Mouse (Mus musculus) urinary bladder, postnatal 25 days (tissue): ENCODE measurements around the gene Uck1.

Experiments used
- DNase-seq: peaks from one replicate; pipeline ENCODE4 v3.0.0; 2022; ENCODE audit warnings: low spot score

Gene Uck1

GRCm38 (mm10) chr2:32218541-32219334, 41.2 kb downstream of the Uck1 start:
- no peak for DNase-seq

- DNase-seq, result no peak
Measured at GRCm38 (mm10) chr2:32218113-32218512, 41.8 kb downstream of the Uck1 start.

GRCm38 (mm10) chr2:32217656-32218055, 42.3 kb downstream of the Uck1 start:
- DNase-seq, result no peak

GRCm38 (mm10) chr2:32216506-32216905, 43.5 kb downstream of the Uck1 start:
- DNase-seq, result no peak

GRCm38 (mm10) chr2:32215576-32215975, 44.4 kb downstream of the Uck1 start:
- no peak for DNase-seq

GRCm38 (mm10) chr2:32213000-32213399, 47.0 kb downstream of the Uck1 start:
- DNase-seq, result no peak

GRCm38 (mm10) chr2:32211689-32212088, 48.3 kb downstream of the Uck1 start:
- no peak for DNase-seq

- DNase-seq, result no peak
Measured at GRCm38 (mm10) chr2:32207682-32208081, 52.3 kb downstream of the Uck1 start.
